In the genomic region with DNA sequence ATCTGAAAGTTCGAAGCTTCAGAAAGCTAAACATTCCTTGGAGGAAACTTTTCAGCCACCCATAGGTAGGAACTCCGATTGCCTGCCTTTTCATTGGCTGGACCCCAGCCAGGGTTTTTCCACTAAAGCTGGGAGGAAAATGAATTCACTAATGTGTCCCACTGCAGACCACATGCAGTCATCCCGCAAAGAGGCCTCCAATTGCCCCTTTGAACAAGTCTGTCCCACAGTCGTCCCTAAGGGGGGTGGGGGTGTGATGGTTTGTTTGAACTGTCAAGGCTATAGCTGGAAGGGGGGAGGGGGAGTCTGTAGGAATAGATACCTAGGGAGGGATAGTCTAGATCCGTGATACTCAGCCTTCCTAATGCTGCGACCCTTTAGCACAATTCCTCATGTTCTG, we compare ENCODE assay signal across 7 mouse cellular contexts. TPM values are rescaled to one million over a fixed set of nuclear protein-coding genes. Genes with fewer than 3 reads are reported as not detected.
A peak's percentile ranks its signal among the peaks of the same experiment; 100 is the strongest.
DNase-seq lines count a peak whose midpoint lies in the region; ATAC-seq and TF ChIP-seq lines count a peak whose summit lies in the region.

No protein-coding gene starts in this region.

- peak; percentile 4 for DNase-seq in urinary bladder, postnatal 14 days (ENCODE audit: low spot score)
- DNase-seq in urinary bladder, postnatal 10 days (ENCODE audit: low spot score) = no peak
- DNase-seq in embryonic facial prominence, embryonic 10.5 days (ENCODE audit: low spot score) = peak; percentile 18
- DNase-seq in liver = peak; percentile 6
- DNase-seq in layer of hippocampus, adult 18-20 months (ENCODE audit: low spot score in 2 of 2) = no peak
- DNase-seq in thymus, adult 2 months = no peak

- H3K9ac ChIP-seq in hindbrain, embryonic 12.5 days = no peak overlapping the region

- no peak overlapping the region for H3K27ac ChIP-seq in embryonic facial prominence, embryonic 10.5 days (replicated peaks)
- H3K27ac ChIP-seq in hindbrain, embryonic 12.5 days = no peak overlapping the region
- no peak overlapping the region for H3K27ac ChIP-seq in thymus, adult 2 months (ENCODE audit: control insufficient read depth, insufficient read depth, low read length)

- ATAC-seq in hindbrain, embryonic 12.5 days (ENCODE audit: low FRiP score) = 0 out of 2 replicates have a peak, but pooled peaks have one; percentile 48

- H3K4me1 ChIP-seq in embryonic facial prominence, embryonic 10.5 days = peaks cover 9% of the 10 kb centered on the region
- no peaks in the 10 kb centered on the region for H3K4me1 ChIP-seq in hindbrain, embryonic 12.5 days
- H3K4me1 ChIP-seq in thymus, adult 2 months (replicated peaks; ENCODE audit: control insufficient read depth, insufficient read depth, low read length) = peaks cover 4% of the 10 kb centered on the region

- H3K4me3 ChIP-seq in embryonic facial prominence, embryonic 10.5 days = no peak overlapping the region
- H3K4me3 ChIP-seq in hindbrain, embryonic 12.5 days = no peak overlapping the region
- no peak overlapping the region for H3K4me3 ChIP-seq in thymus, adult 2 months (ENCODE audit: control insufficient read depth, insufficient read depth, low read length)

- peaks cover 37% of the 10 kb centered on the region for H3K27me3 ChIP-seq in embryonic facial prominence, embryonic 10.5 days (replicated peaks; ENCODE audit: low read depth, poor library complexity, severe bottlenecking)
- H3K27me3 ChIP-seq in hindbrain, embryonic 12.5 days = peaks cover 15% of the 10 kb centered on the region
- H3K27me3 ChIP-seq in thymus, adult 2 months (ENCODE audit: control insufficient read depth, insufficient read depth, low read length) = no peaks in the 10 kb centered on the region

- no peak for TF ChIP-seq POLR2A in thymus, adult 2 months (IDR thresholded peaks at IDR 0.05; ENCODE audit: control insufficient read depth, extremely low read depth, insufficient read depth, low read length, poor library complexity)

- H3K9me3 ChIP-seq in embryonic facial prominence, embryonic 10.5 days = no peaks in the 10 kb centered on the region
- H3K9me3 ChIP-seq in hindbrain, embryonic 12.5 days (replicated peaks) = no peaks in the 10 kb centered on the region

- no peak overlapping the region; the same call in 1 of the 2 replicates for H3K4me2 ChIP-seq in hindbrain, embryonic 12.5 days (replicated peaks)

- H3K36me3 ChIP-seq in embryonic facial prominence, embryonic 10.5 days (replicated peaks) = no peaks in the 10 kb centered on the region
- no peaks in the 10 kb centered on the region for H3K36me3 ChIP-seq in hindbrain, embryonic 12.5 days
- no peaks in the 10 kb centered on the region for H3K36me3 ChIP-seq in thymus, adult 2 months (ENCODE audit: control insufficient read depth, insufficient read depth, low read length)

- no peak for TF ChIP-seq CTCF in thymus, adult 2 months (IDR thresholded peaks at IDR 0.05; ENCODE audit: borderline replicate concordance, control insufficient read depth, extremely low read depth, insufficient read depth, low read length, poor library complexity)

- 28% methylated on average over 6 of the region's 6 CpGs for WGBS in embryonic facial prominence, embryonic 10.5 days
- WGBS in hindbrain, embryonic 12.5 days = 30% methylated on average over 6 of the region's 6 CpGs
- 36% methylated on average over 6 of the region's 6 CpGs for WGBS in thymus, adult 2 months

RNA-seq across cellular contexts. Expression of a gene that starts 1.1 kb away (rescaled TPM):
- 8.0 and 8.3 TPM in 2 replicates for polyA plus RNA-seq in embryonic facial prominence, embryonic 10.5 days (2016; fragmentation: Nextera tagmentation; extraction: Ambion mirVana)
- polyA plus RNA-seq in hindbrain, embryonic 12.5 days (2016; fragmentation: Nextera tagmentation; extraction: Ambion mirVana) = 7.7 and 8.8 TPM in 2 replicates
- 1 to 10 TPM; 6.7 to 10.0 TPM for total RNA-seq in layer of hippocampus, adult 18-20 months (2021)
- polyA plus RNA-seq in thymus, adult 2 months (2012; rRNA removed) = 10.2 and 11.8 TPM in 2 replicates

RNA-seq across cellular contexts. Expression of a gene that starts 19.3 kb away (rescaled TPM):
- 5.1 and 7.9 TPM in 2 replicates for polyA plus RNA-seq in embryonic facial prominence, embryonic 10.5 days (2016; fragmentation: Nextera tagmentation; extraction: Ambion mirVana)
- 47.4 and 49.9 TPM in 2 replicates for polyA plus RNA-seq in hindbrain, embryonic 12.5 days (2016; fragmentation: Nextera tagmentation; extraction: Ambion mirVana)
- total RNA-seq in layer of hippocampus, adult 18-20 months (2021) = 10 to 100 TPM; 45.9 to 53.8 TPM
- polyA plus RNA-seq in thymus, adult 2 months (2012; rRNA removed) = 1.9 and 2.3 TPM in 2 replicates

RNA-seq across cellular contexts. Expression of a gene that starts 32.2 kb away (rescaled TPM):
- 29.5 and 29.7 TPM in 2 replicates for polyA plus RNA-seq in embryonic facial prominence, embryonic 10.5 days (2016; fragmentation: Nextera tagmentation; extraction: Ambion mirVana)
- 12.7 and 17.7 TPM in 2 replicates for polyA plus RNA-seq in hindbrain, embryonic 12.5 days (2016; fragmentation: Nextera tagmentation; extraction: Ambion mirVana)
- total RNA-seq in layer of hippocampus, adult 18-20 months (2021) = under 1 TPM in 1 of 2 experiments, not detected in 1; 0.25 TPM
- 5.5 and 6.4 TPM in 2 replicates for polyA plus RNA-seq in thymus, adult 2 months (2012; rRNA removed)

RNA-seq across cellular contexts. Expression of a gene that starts 54.0 kb away (rescaled TPM):
- polyA plus RNA-seq in embryonic facial prominence, embryonic 10.5 days (2016; fragmentation: Nextera tagmentation; extraction: Ambion mirVana) = 0.06 TPM in 1 of 2 replicates, not detected in the other
- 0.09 TPM in 1 of 2 replicates, not detected in the other for polyA plus RNA-seq in hindbrain, embryonic 12.5 days (2016; fragmentation: Nextera tagmentation; extraction: Ambion mirVana)
- total RNA-seq in layer of hippocampus, adult 18-20 months (2021) = not detected
- polyA plus RNA-seq in thymus, adult 2 months (2012; rRNA removed) = 0.19 and 0.34 TPM in 2 replicates

Comparison
In these comparisons a context has a peak if more than half of its experiments do, and no peak if none do; other contexts are left out.
1. DNase-seq: peak in urinary bladder, postnatal 14 days (single experiment), embryonic facial prominence, embryonic 10.5 days (single experiment) and liver (single experiment); none in urinary bladder, postnatal 10 days (single experiment), layer of hippocampus, adult 18-20 months (0 of 2) and thymus, adult 2 months (single experiment).